Mouse (Mus musculus): Measurements from ENCODE around the gene Akap11.

GRCm38 (mm10) chr14:78495241-78495640 lies 41.4 kb downstream of the Akap11 start:
- TF ChIP-seq CTCF (conservative IDR thresholded peaks at IDR 0.05; ENCODE audit: low read length) (no peak), NANOG (IDR thresholded peaks at IDR 0.05; ENCODE audit: borderline replicate concordance, low read length) (no peak)

Measured in E14TG2a.4 (cell line).